11 mouse cellular contexts compared by ENCODE assay signal in the genomic region with DNA sequence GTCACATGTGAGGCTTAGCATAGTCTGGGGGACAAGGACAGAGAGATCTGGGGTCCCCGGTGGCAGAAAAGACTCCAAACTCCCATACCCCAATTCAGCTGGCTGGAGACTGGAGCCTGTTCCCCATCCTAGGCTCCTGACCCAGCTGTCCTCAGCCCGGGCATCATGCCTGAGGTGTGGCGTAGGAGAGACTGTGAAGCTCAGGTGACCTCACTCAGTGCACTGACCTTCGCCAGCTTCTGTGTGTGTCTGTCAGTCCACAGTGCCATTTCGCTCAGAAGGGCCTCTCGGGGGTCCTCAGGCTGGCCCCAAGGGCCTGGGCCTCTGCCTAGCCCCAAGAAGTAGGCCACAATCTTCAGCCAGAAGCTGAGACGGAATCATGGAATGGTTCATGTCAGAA. TPM values are rescaled to one million over a fixed set of nuclear protein-coding genes. Genes with fewer than 3 reads are reported as not detected.
A peak's percentile ranks its signal among the peaks of the same experiment; 100 is the strongest.
DNase-seq lines count a peak whose midpoint lies in the region; ATAC-seq lines count a peak whose summit lies in the region.
"Had no signal": no experiment of that assay in that cellular context is flagged by ENCODE, and none has a peak within 500 bp of the region (broad histone marks: within the 10 kb centered on the region; RNA-seq: fewer than 3 reads in every experiment).

No protein-coding gene starts in this region.

- ATAC-seq in neural tube, embryonic 14.5 days (ENCODE audit: low read depth): no peak
- ATAC-seq in kidney, embryonic 15.5 days (replicated peaks; ENCODE audit: low FRiP score): no peak
- ATAC-seq: lung, postnatal 0 days had no signal

- peaks cover 73% of the 10 kb centered on the region for H3K4me1 ChIP-seq in hindbrain, embryonic 10.5 days (replicated peaks)
- H3K4me1 ChIP-seq in neural tube, embryonic 14.5 days (ENCODE audit: control insufficient read depth, insufficient read depth, low read length): peaks cover 51% of the 10 kb centered on the region
- peaks cover 50% of the 10 kb centered on the region for H3K4me1 ChIP-seq in kidney, embryonic 15.5 days

- peak overlapping the region; percentile 33; the same call in 1 of the 2 replicates for H3K9ac ChIP-seq in neural tube, embryonic 14.5 days (replicated peaks; ENCODE audit: low read depth, low read length)
- H3K9ac ChIP-seq in kidney, embryonic 15.5 days: no peak overlapping the region

- peak overlapping the region; percentile 32; the same call in 1 of the 2 replicates for H3K4me3 ChIP-seq in hindbrain, embryonic 10.5 days
- peak overlapping the region; percentile 78 for H3K4me3 ChIP-seq in neural tube, embryonic 14.5 days (ENCODE audit: low read depth, low read length)
- H3K4me3 ChIP-seq in kidney, embryonic 15.5 days (replicated peaks): no peak overlapping the region
- H3K4me3 ChIP-seq: limb, embryonic 10.5 days had no signal

- DNase-seq in cerebellum, adult 9-11 months: peak; percentile 58
- DNase-seq in cerebellum, postnatal 36 days: no peak
- peak; percentile 68 for DNase-seq in gastrocnemius, postnatal 10 days
- no peak for DNase-seq in hindbrain, embryonic 10.5 days (ENCODE audit: low spot score)
- DNase-seq in urinary bladder, postnatal 25 days (ENCODE audit: low spot score): no peak
- no peak for DNase-seq in thymus, postnatal 25 days
- DNase-seq: B cell, adult 2 months had no signal

- peak overlapping the region; percentile 98 for H3K4me2 ChIP-seq in neural tube, embryonic 14.5 days (ENCODE audit: low read depth, low read length)
- H3K4me2 ChIP-seq in kidney, embryonic 15.5 days: no peak overlapping the region

- peak overlapping the region; percentile 81 for H3K27ac ChIP-seq in hindbrain, embryonic 10.5 days
- H3K27ac ChIP-seq in neural tube, embryonic 14.5 days (ENCODE audit: low read depth, low read length): peak overlapping the region; percentile 97
- no peak overlapping the region for H3K27ac ChIP-seq in kidney, embryonic 15.5 days
- H3K27ac ChIP-seq: limb, embryonic 10.5 days had no signal

- H3K9me3 ChIP-seq in hindbrain, embryonic 10.5 days: no peaks in the 10 kb centered on the region
- H3K9me3 ChIP-seq in neural tube, embryonic 14.5 days (ENCODE audit: control insufficient read depth, low read length): no peaks in the 10 kb centered on the region
- no peaks in the 10 kb centered on the region for H3K9me3 ChIP-seq in kidney, embryonic 15.5 days (replicated peaks)
- H3K9me3 ChIP-seq: limb, embryonic 10.5 days had no signal

- WGBS in hindbrain, embryonic 10.5 days: 84% methylated on average over 7 of the region's 7 CpGs
- 81% methylated on average over 7 of the region's 7 CpGs for WGBS in neural tube, embryonic 14.5 days
- 83% methylated on average over 7 of the region's 7 CpGs for WGBS in kidney, embryonic 15.5 days

- H3K27me3 ChIP-seq in hindbrain, embryonic 10.5 days (ENCODE audit: insufficient read depth, poor library complexity, severe bottlenecking): peaks cover 15% of the 10 kb centered on the region
- no peaks in the 10 kb centered on the region for H3K27me3 ChIP-seq in neural tube, embryonic 14.5 days (ENCODE audit: control insufficient read depth, insufficient read depth, low read length)
- peaks cover 7% of the 10 kb centered on the region; the same call in 1 of the 2 replicates for H3K27me3 ChIP-seq in kidney, embryonic 15.5 days

- peaks cover 44% of the 10 kb centered on the region for H3K36me3 ChIP-seq in hindbrain, embryonic 10.5 days
- peaks cover 29% of the 10 kb centered on the region for H3K36me3 ChIP-seq in neural tube, embryonic 14.5 days (ENCODE audit: control insufficient read depth, insufficient read depth, low read length)
- H3K36me3 ChIP-seq in kidney, embryonic 15.5 days: peaks cover 12% of the 10 kb centered on the region; the same call in 1 of the 2 replicates

RNA-seq across cellular contexts. Expression of a gene that starts 2.9 kb away (rescaled TPM):
- total RNA-seq in gastrocnemius, postnatal 10 days (2021): 100 to 1,000 TPM; 114 to 122 TPM
- polyA plus RNA-seq in hindbrain, embryonic 10.5 days (2016; fragmentation: Nextera tagmentation; extraction: Ambion mirVana): 14.0 and 17.6 TPM in 2 replicates
- 44.1 and 44.7 TPM in 2 replicates for polyA plus RNA-seq in neural tube, embryonic 14.5 days (2014; fragmentation: Nextera tagmentation; extraction: Ambion mirVana)
- polyA plus RNA-seq in kidney, embryonic 15.5 days (2015; fragmentation: Nextera tagmentation; extraction: Ambion mirVana): 6.9 and 10.0 TPM in 2 replicates

RNA-seq across cellular contexts. Expression of a gene that starts 16.8 kb away (rescaled TPM):
- not detected for total RNA-seq in gastrocnemius, postnatal 10 days (2021)
- 0.75 and 0.95 TPM in 2 replicates for polyA plus RNA-seq in hindbrain, embryonic 10.5 days (2016; fragmentation: Nextera tagmentation; extraction: Ambion mirVana)
- polyA plus RNA-seq in neural tube, embryonic 14.5 days (2014; fragmentation: Nextera tagmentation; extraction: Ambion mirVana): 0.50 and 1.1 TPM in 2 replicates
- polyA plus RNA-seq in kidney, embryonic 15.5 days (2015; fragmentation: Nextera tagmentation; extraction: Ambion mirVana): 0.48 and 0.75 TPM in 2 replicates

RNA-seq across cellular contexts. Expression of a gene that starts 36.1 kb away (rescaled TPM):
- total RNA-seq in gastrocnemius, postnatal 10 days (2021): 1 to 10 TPM in 1 of 2 experiments, under 1 TPM in 1; 0.78 to 1.3 TPM
- polyA plus RNA-seq in hindbrain, embryonic 10.5 days (2016; fragmentation: Nextera tagmentation; extraction: Ambion mirVana): 1.6 and 2.5 TPM in 2 replicates
- polyA plus RNA-seq in neural tube, embryonic 14.5 days (2014; fragmentation: Nextera tagmentation; extraction: Ambion mirVana): 41.1 and 48.7 TPM in 2 replicates
- polyA plus RNA-seq in kidney, embryonic 15.5 days (2015; fragmentation: Nextera tagmentation; extraction: Ambion mirVana): 0.26 and 0.93 TPM in 2 replicates
- polyA plus RNA-seq: limb, embryonic 10.5 days had no signal

RNA-seq across cellular contexts. Expression of a gene that starts 47.7 kb away (rescaled TPM):
- total RNA-seq in gastrocnemius, postnatal 10 days (2021): 100 to 1,000 TPM; 270 to 274 TPM
- 600 and 640 TPM in 2 replicates for polyA plus RNA-seq in hindbrain, embryonic 10.5 days (2016; fragmentation: Nextera tagmentation; extraction: Ambion mirVana)
- 435 and 534 TPM in 2 replicates for polyA plus RNA-seq in neural tube, embryonic 14.5 days (2014; fragmentation: Nextera tagmentation; extraction: Ambion mirVana)
- 547 and 571 TPM in 2 replicates for polyA plus RNA-seq in kidney, embryonic 15.5 days (2015; fragmentation: Nextera tagmentation; extraction: Ambion mirVana)

RNA-seq across cellular contexts. Expression of a gene that starts 57.7 kb away (rescaled TPM):
- 1 to 10 TPM; 2.9 to 5.0 TPM for total RNA-seq in gastrocnemius, postnatal 10 days (2021)
- polyA plus RNA-seq in hindbrain, embryonic 10.5 days (2016; fragmentation: Nextera tagmentation; extraction: Ambion mirVana): 23.2 and 25.5 TPM in 2 replicates
- polyA plus RNA-seq in neural tube, embryonic 14.5 days (2014; fragmentation: Nextera tagmentation; extraction: Ambion mirVana): 18.9 and 21.6 TPM in 2 replicates
- 15.2 and 17.2 TPM in 2 replicates for polyA plus RNA-seq in kidney, embryonic 15.5 days (2015; fragmentation: Nextera tagmentation; extraction: Ambion mirVana)

Comparison
In these comparisons a context has a peak if more than half of its experiments do, and no peak if none do; other contexts are left out.
1. DNase-seq: peak in cerebellum, adult 9-11 months (single experiment) and gastrocnemius, postnatal 10 days (single experiment); none in cerebellum, postnatal 36 days (0 of 2), hindbrain, embryonic 10.5 days (single experiment), urinary bladder, postnatal 25 days (single experiment) and thymus, postnatal 25 days (single experiment).
2. RNA of a gene that starts 36.1 kb away (polyA plus RNA-seq): 41.1 to 48.7 TPM in neural tube, embryonic 14.5 days; 1.6 to 2.5 TPM in hindbrain, embryonic 10.5 days and 0.26 to 0.93 TPM in kidney, embryonic 15.5 days; every median in the first group is over 10 times any median in the second.